Mouse (Mus musculus) neural tube, embryonic 15.5 days (tissue): ENCODE measurements around the gene Lgals4. TPM values are rescaled to one million over a fixed set of nuclear protein-coding genes. Genes with fewer than 3 reads are reported as not detected.
A peak's percentile ranks its signal among the peaks of the same experiment; 100 is the strongest.
"Not testable (repeated sequence)": the region's sequence is repeated elsewhere in the genome, so short reads cannot be mapped to it uniquely, and the experiment has no call there.

Source experiments
- ATAC-seq: fragments of 200-750 bp; cut with Nextera tagmentation; 2 replicates; pipeline ENCODE4 v1.8.0; 2017; ENCODE audit warnings: mild to moderate bottlenecking, moderate TSS enrichment, moderate library complexity; ENCODE audit not compliant: low FRiP score
- H3K27ac ChIP-seq: fragments of 300-500 bp; sonication (generic); replicated peaks from 2 replicates; pipeline ENCODE4 v1.5.1; 2015; ENCODE audit warnings: mild to moderate bottlenecking, inconsistent platforms
- H3K27me3 ChIP-seq: fragments of 300-500 bp; sonication (generic); replicated peaks from 2 replicates; pipeline ENCODE4 v1.6.1; 2015; ENCODE audit warnings: inconsistent platforms
- H3K36me3 ChIP-seq: fragments of 300-500 bp; sonication (generic); 2 replicates; pipeline ENCODE4 v1.6.1; 2015; ENCODE audit warnings: inconsistent platforms
- H3K4me1 ChIP-seq: fragments of 300-500 bp; sonication (generic); 2 replicates; pipeline ENCODE4 v1.6.1; 2015; ENCODE audit warnings: inconsistent platforms
- H3K4me2 ChIP-seq: fragments of 300-500 bp; sonication (generic); 2 replicates; pipeline ENCODE4 v1.6.1; 2015; ENCODE audit warnings: inconsistent platforms, mild to moderate bottlenecking, moderate library complexity
- H3K4me3 ChIP-seq: fragments of 300-500 bp; sonication (generic); replicated peaks from 2 replicates; pipeline ENCODE4 v1.5.1; 2015; ENCODE audit warnings: mild to moderate bottlenecking, inconsistent platforms
- H3K9ac ChIP-seq: fragments of 300-500 bp; sonication (generic); replicated peaks from 2 replicates; pipeline ENCODE4 v1.6.1; 2015; ENCODE audit warnings: mild to moderate bottlenecking, inconsistent platforms
- H3K9me3 ChIP-seq: fragments of 300-500 bp; sonication (generic); replicated peaks from 2 replicates; pipeline ENCODE4 v1.6.1; 2016; ENCODE audit warnings: inconsistent platforms
- whole genome bisulfite sequencing: fragments of 180-500 bp; shearing (Covaris S2); methylation state at CpG from one replicate; pipeline ENCODE4 v1.1.7; 2015; ENCODE audit warnings: mixed read lengths; 5-methylcytosine and 5-hydroxymethylcytosine counted together
- polyA plus RNA-seq: library from polyadenylated mRNA; unstranded; fragments of >200 nt; fragmentation: Nextera tagmentation; extraction: Ambion mirVana; gene quantifications from 2 replicates; pipeline ENCODE4 v1.2.1, GENCODE M21; 2015

The Lgals4 gene
- polyA plus RNA-seq, 1 experiment from 2014 or later, result 5.4 TPM

- no peaks in the 10 kb centered on the region for H3K36me3 ChIP-seq
- no peaks in the 10 kb centered on the region for H3K9me3 ChIP-seq
- no peak overlapping the region for H3K4me3 ChIP-seq
- no peaks in the 10 kb centered on the region for H3K27me3 ChIP-seq
- H3K9ac ChIP-seq, result no peak overlapping the region
- H3K4me1 ChIP-seq, result peaks cover 15% of the 10 kb centered on the region
- no peak overlapping the region for H3K27ac ChIP-seq
- WGBS, result 89% methylated on average over 6 of the region's 6 CpGs
- ATAC-seq, result no peak
- H3K4me2 ChIP-seq, result no peak overlapping the region
These were observed 27.2 kb downstream of the Lgals4 start for GRCm38 (mm10) chr7:28860898-28861297.

GRCm38 (mm10) chr7:28862817-28863499, 29.3 kb downstream of the Lgals4 start:
- Histone ChIP-seq H3K36me3 (no peaks in the 10 kb centered on the region), H3K9me3 (no peaks in the 10 kb centered on the region), H3K9ac (no peak overlapping the region), H3K4me1 (peaks cover 22% of the 10 kb centered on the region), H3K4me2 (no peak overlapping the region), H3K27ac (no peak overlapping the region), H3K27me3 (no peaks in the 10 kb centered on the region), H3K4me3 (no peak overlapping the region)
- ATAC-seq, result no peak
- WGBS, result 88% methylated on average over 15 of the region's 15 CpGs

GRCm38 (mm10) chr7:28863540-28863939, 29.9 kb downstream of the Lgals4 start, which contains the start of gene Lgals7:
TSS of gene Lgals7 (plus strand) at chr7:28863853.
- Histone ChIP-seq H3K4me3 (no peak within 1 kb of the TSS), H3K27me3 (no peaks in the 10 kb centered on the region), H3K4me1 (peaks cover 22% of the 10 kb centered on the region), H3K9ac (no peak within 1 kb of the TSS), H3K9me3 (no peaks in the 10 kb centered on the region), H3K27ac (no peak within 1 kb of the TSS), H3K4me2 (peak within 1 kb of the TSS; percentile 19; the same call in 1 of the 2 replicates), H3K36me3 (no peaks in the 10 kb centered on the region)
- ATAC-seq, result no peak
- WGBS, result 68% methylated on average over 6 of the region's 6 CpGs

- 39% methylated on average over 9 of the region's 9 CpGs for WGBS
- Histone ChIP-seq H3K36me3 (no peaks in the 10 kb centered on the region), H3K4me2 (peak overlapping the region; percentile 19; the same call in 1 of the 2 replicates), H3K9ac (no peak overlapping the region), H3K9me3 (no peaks in the 10 kb centered on the region), H3K27ac (no peak overlapping the region), H3K27me3 (no peaks in the 10 kb centered on the region), H3K4me3 (no peak overlapping the region), H3K4me1 (peaks cover 22% of the 10 kb centered on the region)
- ATAC-seq, result no peak
These were observed 30.7 kb downstream of the Lgals4 start for GRCm38 (mm10) chr7:28864288-28864750.

GRCm38 (mm10) chr7:28865481-28866300, 32.0 kb downstream of the Lgals4 start:
- ATAC-seq, result peak; percentile 75
- Histone ChIP-seq H3K4me1 (peaks cover 22% of the 10 kb centered on the region), H3K9ac (peak overlapping the region; percentile 32; the same call in 1 of the 2 replicates), H3K9me3 (no peaks in the 10 kb centered on the region), H3K27me3 (no peaks in the 10 kb centered on the region), H3K4me2 (peak overlapping the region; percentile 56), H3K27ac (no peak overlapping the region), H3K36me3 (no peaks in the 10 kb centered on the region), H3K4me3 (peak overlapping the region; percentile 29)
- 43% methylated on average over 33 of the region's 33 CpGs for WGBS

GRCm38 (mm10) chr7:28866769-28867507, 33.3 kb downstream of the Lgals4 start:
- no peak overlapping the region for H3K4me3 ChIP-seq
- ATAC-seq, result no peak
- WGBS, result 88% methylated on average over 28 of the region's 28 CpGs
- peaks cover 22% of the 10 kb centered on the region for H3K4me1 ChIP-seq
- no peak overlapping the region for H3K9ac ChIP-seq
- H3K9me3 ChIP-seq, result no peaks in the 10 kb centered on the region
- H3K27ac ChIP-seq, result no peak overlapping the region
- H3K27me3 ChIP-seq, result no peaks in the 10 kb centered on the region
- no peak overlapping the region for H3K4me2 ChIP-seq
- no peaks in the 10 kb centered on the region for H3K36me3 ChIP-seq

GRCm38 (mm10) chr7:28867508-28868340, 34.1 kb downstream of the Lgals4 start:
- not testable (repeated sequence) for ATAC-seq, H3K27ac ChIP-seq, H3K4me2 ChIP-seq, H3K27me3 ChIP-seq, H3K9ac ChIP-seq, H3K36me3 ChIP-seq, H3K9me3 ChIP-seq, H3K4me3 ChIP-seq
- peaks cover 22% of the 10 kb centered on the region for H3K4me1 ChIP-seq
- 27% methylated on average over 23 of the region's 23 CpGs for WGBS

GRCm38 (mm10) chr7:28870901-28871664, 37.4 kb downstream of the Lgals4 start:
- H3K9me3 ChIP-seq, result no peaks in the 10 kb centered on the region
- H3K36me3 ChIP-seq, result no peaks in the 10 kb centered on the region
- H3K27me3 ChIP-seq, result no peaks in the 10 kb centered on the region
- H3K4me3 ChIP-seq, result no peak overlapping the region
- H3K27ac ChIP-seq, result no peak overlapping the region
- ATAC-seq, result no peak
- peaks cover 6% of the 10 kb centered on the region; the same call in 1 of the 2 replicates for H3K4me1 ChIP-seq
- no peak overlapping the region for H3K4me2 ChIP-seq
- H3K9ac ChIP-seq, result no peak overlapping the region
- 92% methylated on average over 24 of the region's 24 CpGs for WGBS

- no peak overlapping the region for H3K4me3 ChIP-seq
These were observed 40.9 kb downstream of the Lgals4 start for GRCm38 (mm10) chr7:28874565-28874964.

GRCm38 (mm10) chr7:28876099-28876498, 42.4 kb downstream of the Lgals4 start:
- Histone ChIP-seq H3K4me2 (no peak overlapping the region), H3K4me3 (no peak overlapping the region), H3K9ac (no peak overlapping the region), H3K9me3 (no peaks in the 10 kb centered on the region), H3K36me3 (no peaks in the 10 kb centered on the region), H3K27ac (no peak overlapping the region), H3K4me1 (no peaks in the 10 kb centered on the region), H3K27me3 (no peaks in the 10 kb centered on the region)
- no peak for ATAC-seq
- 76% methylated on average over 4 of the region's 4 CpGs for WGBS

More at GRCm38 (mm10) chr7:28874565-28874964, 40.9 kb downstream of the Lgals4 start:
- H3K36me3 ChIP-seq, result no peaks in the 10 kb centered on the region
- no peaks in the 10 kb centered on the region for H3K27me3 ChIP-seq
- no peak overlapping the region for H3K27ac ChIP-seq
- H3K9me3 ChIP-seq, result no peaks in the 10 kb centered on the region
- no peak overlapping the region for H3K9ac ChIP-seq
- H3K4me2 ChIP-seq, result no peak overlapping the region
- no peaks in the 10 kb centered on the region for H3K4me1 ChIP-seq
- ATAC-seq, result no peak
- 64% methylated on average over 2 of the region's 2 CpGs for WGBS
